Mouse (Mus musculus): ENCODE results near the gene Dus3l. TPM values are rescaled to one million over a fixed set of nuclear protein-coding genes. Genes with fewer than 3 reads are reported as not detected.

The Dus3l gene
- polyA plus RNA-seq (2015; fragmentation: Nextera tagmentation; extraction: Ambion mirVana), result 100.0 and 104 TPM in 2 replicates

DNA sequence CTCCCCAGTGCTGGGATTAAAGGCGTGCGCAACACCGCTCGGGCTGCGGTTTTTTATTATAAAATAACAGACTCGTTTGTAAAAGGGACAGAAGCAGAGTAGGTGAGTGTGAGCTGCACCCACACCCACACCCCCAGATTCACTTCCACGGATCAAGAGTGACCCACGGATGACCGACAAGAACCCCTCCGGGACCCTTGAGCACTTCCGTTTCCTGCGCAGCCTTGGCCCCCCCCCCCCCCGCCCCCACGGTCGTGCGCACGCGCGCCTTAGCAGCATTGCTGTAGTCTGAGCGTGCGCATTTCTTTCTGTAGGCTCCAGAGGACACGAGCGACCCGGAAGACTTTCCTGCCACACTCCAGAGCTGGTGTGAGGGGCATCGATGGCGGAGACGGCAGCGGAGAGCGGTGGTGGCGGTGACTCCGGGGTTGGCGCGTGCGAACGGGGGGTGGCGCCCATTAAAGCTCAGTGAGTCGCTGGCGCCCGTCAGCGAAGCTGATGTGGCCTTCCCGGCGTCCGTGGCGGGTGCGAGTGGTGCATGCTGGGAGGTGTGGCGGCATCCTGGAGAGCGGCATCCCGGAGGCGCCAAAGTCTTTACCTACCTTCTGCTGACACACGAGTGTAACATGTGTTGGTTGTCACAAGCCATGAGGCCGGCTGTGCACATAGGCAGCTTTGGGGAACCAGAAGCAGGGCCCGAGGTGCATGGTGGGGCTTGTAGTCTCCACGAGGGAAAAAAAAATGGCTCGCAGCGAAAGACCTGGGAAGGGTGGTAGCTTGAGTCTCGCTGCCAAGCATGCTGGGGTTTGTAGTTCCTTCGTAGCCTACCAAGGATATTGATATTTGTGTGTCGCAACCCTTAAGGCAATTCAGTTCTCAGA lies at the start of gene Dus3l:
Gene Dus3l (plus strand): TSS at position 284 of the 881 bp plus-strand sequence.
- Histone ChIP-seq H3K27ac (peak within 1 kb of the TSS; percentile 98), H3K4me2 (peak within 1 kb of the TSS; percentile 83), H3K36me3 (replicated peaks) (peaks cover 24% of the 10 kb centered on the region; the same call in 1 of the 2 replicates), H3K9ac (peak within 1 kb of the TSS; percentile 74), H3K4me1 (peaks cover 30% of the 10 kb centered on the region), H3K4me3 (peak within 1 kb of the TSS; percentile 81), H3K9me3 (no peaks in the 10 kb centered on the region), H3K27me3 (replicated peaks) (peaks cover 7% of the 10 kb centered on the region; the same call in 1 of the 2 replicates)
- 1% methylated on average over 53 of the region's 58 CpGs for WGBS
- ATAC-seq (replicated peaks), result peak; percentile 84

DNA sequence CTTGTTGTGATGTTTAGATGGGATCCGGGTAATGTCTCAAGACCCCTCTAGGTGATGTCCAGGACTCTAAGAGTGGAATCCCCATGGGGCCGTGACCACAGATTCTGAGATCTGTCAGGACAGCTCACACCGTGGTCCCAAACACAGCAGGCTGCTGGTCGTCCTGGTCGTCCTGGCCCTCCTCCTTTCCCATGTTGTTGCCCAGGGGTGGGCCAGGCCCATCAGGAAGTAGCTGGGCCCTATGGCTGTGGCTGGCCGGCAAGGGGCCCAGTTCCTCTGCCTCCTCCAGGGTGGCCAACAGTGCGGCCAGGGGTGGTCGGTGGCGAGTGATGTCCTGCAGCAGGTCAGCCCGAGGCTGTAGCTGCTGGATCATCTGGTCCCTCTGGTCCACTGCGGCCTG lies 49.2 kb upstream of the Dus3l start:
- Histone ChIP-seq H3K27me3 (replicated peaks) (no peaks in the 10 kb centered on the region), H3K9me3 (no peaks in the 10 kb centered on the region), H3K4me3 (peak overlapping the region; percentile 79), H3K4me2 (peak overlapping the region; percentile 84), H3K9ac (peak overlapping the region; percentile 87; the same call in 1 of the 2 replicates), H3K36me3 (replicated peaks) (peaks cover 13% of the 10 kb centered on the region), H3K4me1 (peaks cover 33% of the 10 kb centered on the region), H3K27ac (0 out of 2 replicates have a peak overlapping the region, but pooled peaks have one; percentile 91)
- 65% methylated on average over 11 of the region's 11 CpGs for WGBS
- no peak for ATAC-seq (replicated peaks)

DNA sequence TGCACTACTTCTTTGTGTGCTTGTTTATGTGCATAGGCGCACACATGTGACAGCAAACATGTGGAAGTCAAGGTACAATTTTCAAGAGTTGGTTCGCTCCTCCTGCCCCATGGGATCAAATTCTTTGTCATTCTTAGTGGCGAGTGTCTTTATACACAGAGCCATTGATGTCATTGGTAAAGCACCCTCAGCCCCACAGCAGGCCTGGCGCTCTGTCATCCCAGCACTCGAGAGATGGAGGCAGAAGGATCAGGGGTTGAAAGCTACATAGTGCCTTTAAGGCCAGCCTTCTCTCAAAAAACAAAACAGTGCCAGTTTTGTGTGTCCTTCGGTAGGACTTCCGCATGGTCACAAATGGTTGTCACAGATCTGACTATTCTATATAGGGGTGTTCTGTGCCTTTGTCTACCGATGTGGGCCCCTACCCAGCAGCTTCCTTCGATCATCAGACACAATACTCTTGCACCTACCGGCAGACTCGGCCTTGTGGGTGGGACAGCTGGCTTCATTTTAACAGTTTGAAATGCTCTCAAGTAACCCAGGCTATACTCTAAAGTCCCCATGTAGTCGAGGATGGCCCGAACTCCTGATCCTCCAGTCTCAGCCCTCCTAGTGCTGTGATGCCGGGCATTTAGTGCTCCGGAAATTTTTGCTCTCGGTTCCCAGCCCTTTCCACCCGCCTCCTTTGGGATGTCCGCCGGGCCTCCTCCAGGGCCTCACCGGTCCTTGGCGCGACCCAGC lies 48.5 kb upstream of the Dus3l start:
- peak overlapping the region; percentile 91 for H3K27ac ChIP-seq
- WGBS, result 26% methylated on average over 22 of the region's 22 CpGs
- H3K9me3 ChIP-seq, result no peaks in the 10 kb centered on the region
- peaks cover 8% of the 10 kb centered on the region; the same call in 1 of the 2 replicates for H3K36me3 ChIP-seq (replicated peaks)
- H3K4me3 ChIP-seq, result peak overlapping the region; percentile 79
- H3K27me3 ChIP-seq (replicated peaks), result no peaks in the 10 kb centered on the region
- peak overlapping the region; percentile 87 for H3K9ac ChIP-seq
- H3K4me2 ChIP-seq, result peak overlapping the region; percentile 84
- peak; percentile 2; the same call in 1 of the 2 replicates for ATAC-seq (replicated peaks)
- H3K4me1 ChIP-seq, result peaks cover 33% of the 10 kb centered on the region

DNA sequence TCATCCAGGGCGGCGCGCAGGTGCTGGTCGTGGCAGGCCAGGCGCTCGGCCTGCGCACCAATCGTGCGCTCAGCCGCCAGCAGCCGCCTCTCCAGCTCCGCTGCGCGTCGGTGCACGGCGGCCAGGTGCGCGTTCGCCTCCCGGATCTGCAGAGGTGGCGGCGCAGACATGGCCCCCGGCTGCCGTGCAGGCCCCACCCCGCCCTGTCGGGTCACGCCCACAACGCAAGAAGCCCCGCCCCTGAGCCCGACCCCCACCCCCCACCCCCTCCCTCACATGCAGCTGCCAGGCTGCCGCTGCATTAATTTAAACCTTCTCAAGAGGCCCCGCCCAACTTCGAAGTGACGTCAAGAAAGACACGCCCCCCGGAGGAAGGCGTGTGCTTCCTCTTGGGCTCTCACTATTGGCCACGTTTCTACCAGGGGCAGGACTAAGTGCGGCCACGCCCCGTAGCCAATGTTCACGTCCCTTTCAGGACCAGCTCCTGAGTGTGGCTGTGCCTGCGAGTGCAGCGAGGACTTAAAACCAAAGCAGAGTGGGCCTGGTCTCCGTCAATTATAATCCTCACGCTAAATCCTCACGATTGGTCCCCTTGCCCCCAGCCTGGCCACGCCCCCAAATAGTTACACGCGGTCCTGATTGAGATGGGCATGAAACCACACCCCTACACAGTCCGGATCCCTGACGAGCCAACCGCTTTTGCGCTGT lies 47.7 kb upstream of the Dus3l start:
- peak overlapping the region; percentile 91 for H3K27ac ChIP-seq
- H3K4me3 ChIP-seq, result peak overlapping the region; percentile 79
- H3K4me2 ChIP-seq, result peak overlapping the region; percentile 84
- H3K36me3 ChIP-seq (replicated peaks), result peaks cover 6% of the 10 kb centered on the region; the same call in 1 of the 2 replicates
- H3K9ac ChIP-seq, result peak overlapping the region; percentile 87
- H3K9me3 ChIP-seq, result no peaks in the 10 kb centered on the region
- H3K4me1 ChIP-seq, result peaks cover 33% of the 10 kb centered on the region
- ATAC-seq (replicated peaks), result peak; percentile 95
- no peaks in the 10 kb centered on the region for H3K27me3 ChIP-seq (replicated peaks)
- under 1% methylated on average over 52 of the region's 55 CpGs for whole genome bisulfite sequencing

DNA sequence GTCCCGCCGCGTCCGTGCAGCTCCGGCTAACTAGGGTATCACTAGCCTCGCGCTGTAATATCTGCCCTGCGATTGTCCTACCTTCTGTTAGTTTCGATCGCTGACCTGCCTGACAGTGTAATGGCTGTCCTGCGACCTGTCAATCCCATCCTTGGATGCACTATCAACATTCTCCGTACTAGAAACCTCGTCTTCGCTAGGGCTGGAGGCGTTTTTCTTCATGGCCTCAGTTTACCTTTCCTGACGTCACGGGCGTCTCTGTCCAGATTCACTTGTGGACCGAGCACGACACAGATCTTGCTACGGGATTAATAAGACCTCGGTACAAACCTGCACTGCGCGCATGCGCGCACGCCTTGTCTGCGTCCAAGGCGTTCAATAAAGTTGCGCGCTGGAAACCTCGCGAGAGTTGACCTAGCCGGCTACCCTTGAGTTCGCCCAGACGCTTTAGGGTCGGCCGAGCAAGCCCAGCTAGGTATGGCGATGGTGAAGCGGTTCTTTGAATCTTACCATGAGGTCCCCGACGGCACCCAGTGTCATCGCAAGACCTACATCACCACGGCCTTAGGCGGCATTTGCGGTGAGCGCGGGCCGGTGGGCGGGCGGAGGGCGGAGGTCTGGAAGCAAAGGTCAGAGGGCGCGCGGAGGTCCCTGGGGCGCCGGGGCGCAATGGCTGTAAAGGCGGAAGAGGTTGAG lies 47.0 kb upstream of the Dus3l start, which contains the start of the genes Ndufa11 and Vmac:
Gene Ndufa11 (plus strand): TSS at position 405 of the 696 bp plus-strand sequence.
Gene Vmac (minus strand): TSS at position 660 of the 696 bp plus-strand sequence.
- Histone ChIP-seq H3K9ac (peak within 1 kb of the TSS; percentile 92), H3K4me2 (peak within 1 kb of the TSS; percentile 84), H3K9me3 (no peaks in the 10 kb centered on the region), H3K4me3 (peak within 1 kb of the TSS; percentile 79), H3K27me3 (replicated peaks) (no peaks in the 10 kb centered on the region), H3K36me3 (replicated peaks) (peaks cover 11% of the 10 kb centered on the region; the same call in 1 of the 2 replicates), H3K27ac (peak within 1 kb of the TSS; percentile 91), H3K4me1 (peaks cover 33% of the 10 kb centered on the region)
- WGBS, result under 1% methylated on average over 59 of the region's 59 CpGs
- peak; percentile 81 for ATAC-seq (replicated peaks)

DNA sequence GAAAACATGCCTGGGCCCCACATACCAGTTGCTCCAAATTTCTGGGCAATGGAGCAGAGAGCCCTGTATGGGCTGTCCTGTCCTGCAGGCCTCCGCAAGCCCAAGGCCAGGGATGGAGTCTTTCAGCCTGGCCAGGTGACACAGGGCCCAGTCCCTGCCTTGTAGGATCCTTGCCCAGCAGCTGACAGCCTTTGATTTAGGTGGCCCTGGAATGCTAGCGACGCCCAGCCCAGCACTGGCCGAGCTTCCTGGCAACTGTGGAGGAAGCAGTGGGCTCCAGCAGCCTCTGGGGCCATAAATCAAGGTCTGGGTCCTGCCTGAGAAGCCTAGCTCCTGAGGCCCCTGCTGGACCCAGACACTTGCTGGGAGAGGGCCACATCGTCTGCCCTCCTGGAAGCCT lies 42.1 kb upstream of the Dus3l start:
- H3K27ac ChIP-seq, result no peak overlapping the region
- peaks cover 27% of the 10 kb centered on the region; the same call in 1 of the 2 replicates for H3K36me3 ChIP-seq (replicated peaks)
- H3K9me3 ChIP-seq, result no peaks in the 10 kb centered on the region
- no peak overlapping the region for H3K4me3 ChIP-seq
- H3K4me2 ChIP-seq, result no peak overlapping the region
- WGBS, result 96% methylated on average over 5 of the region's 5 CpGs
- ATAC-seq (replicated peaks), result no peak
- H3K27me3 ChIP-seq (replicated peaks), result no peaks in the 10 kb centered on the region
- peaks cover 21% of the 10 kb centered on the region for H3K4me1 ChIP-seq
- no peak overlapping the region for H3K9ac ChIP-seq

DNA sequence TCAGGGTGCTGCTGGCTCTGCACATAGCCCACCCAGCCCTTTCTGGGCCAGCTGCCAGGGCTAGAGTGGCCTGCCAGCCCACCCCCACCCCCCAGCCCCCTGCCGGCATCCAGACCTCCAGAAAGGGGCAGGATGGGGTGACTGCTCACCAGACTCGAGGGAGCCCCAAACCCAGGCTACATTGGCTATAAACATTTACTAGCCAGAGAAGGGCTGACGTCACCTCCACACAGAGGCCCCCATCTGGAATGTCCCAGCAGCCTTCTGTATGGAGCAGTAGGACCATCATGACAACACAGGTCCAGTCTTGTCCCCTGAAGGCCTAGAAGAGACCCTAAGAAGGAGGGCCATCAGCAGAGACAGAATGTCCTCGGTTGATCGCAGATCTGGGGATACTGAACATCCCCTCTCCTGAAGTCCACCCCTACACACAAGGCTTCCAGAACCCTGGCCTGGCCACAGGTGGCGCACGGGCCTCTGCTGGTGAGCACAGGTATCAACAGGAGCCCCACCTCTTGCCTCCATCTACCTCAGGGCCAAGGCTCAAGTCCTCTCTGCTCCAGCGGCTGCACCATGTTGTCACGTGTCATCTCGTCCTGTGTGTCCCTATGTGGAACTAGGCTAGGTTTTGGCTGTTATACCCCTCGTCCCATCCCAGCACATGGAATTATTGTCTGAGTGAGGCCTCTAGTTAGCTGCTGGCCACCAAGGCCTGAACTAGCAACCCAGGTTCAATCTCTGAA lies 41.0 kb upstream of the Dus3l start:
- Histone ChIP-seq H3K27ac (no peak overlapping the region), H3K4me3 (no peak overlapping the region), H3K4me1 (peaks cover 14% of the 10 kb centered on the region), H3K27me3 (replicated peaks) (no peaks in the 10 kb centered on the region), H3K36me3 (replicated peaks) (peaks cover 27% of the 10 kb centered on the region; the same call in 1 of the 2 replicates), H3K9ac (no peak overlapping the region), H3K4me2 (no peak overlapping the region), H3K9me3 (no peaks in the 10 kb centered on the region)
- WGBS, result 87% methylated on average over 11 of the region's 11 CpGs
- ATAC-seq (replicated peaks), result no peak

DNA sequence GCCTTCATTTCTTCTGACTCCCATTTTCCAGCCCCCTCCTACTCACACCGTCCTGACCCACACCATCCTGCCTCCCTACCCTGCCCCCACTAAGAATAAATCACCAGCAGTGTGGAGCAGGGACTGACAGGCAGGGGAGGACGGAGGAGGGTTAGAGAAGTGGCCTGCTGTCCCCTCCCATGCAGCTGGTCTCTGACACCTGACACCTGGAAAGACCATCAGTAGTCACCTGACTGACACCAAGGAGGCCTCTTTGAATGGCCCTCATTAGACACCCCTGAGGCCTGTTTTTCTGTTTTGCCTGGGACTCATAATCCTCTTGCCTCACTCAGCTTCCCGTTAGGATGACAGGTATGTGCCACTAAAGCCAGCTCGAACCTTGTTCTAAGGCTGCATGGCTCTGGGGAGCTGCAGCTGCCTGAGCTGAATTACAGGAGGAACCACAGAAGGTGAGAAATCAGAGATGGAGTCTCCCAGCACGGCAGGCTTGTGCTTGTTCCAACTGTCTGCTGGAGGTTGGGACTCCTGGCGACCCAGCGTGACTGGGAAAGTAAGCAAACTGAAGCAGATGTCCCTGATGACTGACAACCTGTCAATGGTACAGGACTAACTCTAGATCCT lies 37.4 kb upstream of the Dus3l start:
- no peaks in the 10 kb centered on the region for H3K27me3 ChIP-seq (replicated peaks)
- H3K4me1 ChIP-seq, result no peaks in the 10 kb centered on the region
- WGBS, result 12% methylated on average over 7 of the region's 7 CpGs
- H3K36me3 ChIP-seq (replicated peaks), result peaks cover 20% of the 10 kb centered on the region; the same call in 1 of the 2 replicates
- no peak overlapping the region for H3K27ac ChIP-seq
- no peak overlapping the region for H3K4me3 ChIP-seq
- no peak overlapping the region for H3K9ac ChIP-seq
- no peaks in the 10 kb centered on the region for H3K9me3 ChIP-seq
- 0 out of 2 replicates have a peak, but pooled peaks have one; percentile 27 for ATAC-seq (replicated peaks)
- H3K4me2 ChIP-seq, result no peak overlapping the region

DNA sequence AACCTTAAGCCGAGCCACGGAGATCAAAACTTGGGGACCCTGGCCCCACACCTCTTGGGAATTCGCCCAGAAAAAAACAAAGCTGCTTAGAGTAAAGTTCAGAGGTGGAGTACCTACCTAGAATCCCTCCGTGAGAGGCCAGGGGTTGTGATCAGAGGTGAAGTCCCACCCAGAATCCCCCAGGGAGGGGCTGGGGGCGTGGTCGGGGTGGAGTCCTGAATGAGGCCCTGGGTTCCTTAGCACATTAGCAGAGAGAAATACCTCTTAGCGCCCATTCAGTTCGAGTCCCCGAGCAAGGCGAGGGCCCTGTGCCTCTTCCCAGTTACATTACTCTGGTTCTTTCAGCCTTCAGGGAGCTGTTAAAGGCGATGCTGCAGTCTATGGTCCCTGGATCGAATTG lies 36.9 kb upstream of the Dus3l start:
- Histone ChIP-seq H3K4me1 (no peaks in the 10 kb centered on the region), H3K27me3 (replicated peaks) (no peaks in the 10 kb centered on the region)
- ATAC-seq (replicated peaks), result no peak

DNA sequence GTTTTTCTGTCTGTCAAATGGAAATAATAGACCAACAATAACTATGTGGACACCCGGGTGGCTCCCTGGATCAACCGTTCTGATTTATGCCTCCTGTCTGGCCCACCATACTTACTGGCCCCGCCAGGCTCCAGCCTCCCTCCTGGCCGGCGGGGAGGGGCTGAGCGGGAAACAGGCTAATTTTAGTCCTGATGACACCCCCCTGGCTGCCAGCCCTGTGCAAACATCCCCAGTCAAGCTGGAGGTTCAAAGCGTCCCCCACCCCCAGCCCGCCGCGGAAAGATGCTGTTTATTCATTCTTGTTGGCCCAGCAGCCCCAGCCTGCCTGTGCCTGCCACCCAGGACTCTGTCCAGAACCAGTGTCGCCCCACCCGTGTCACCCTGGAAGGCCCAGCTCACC lies 36.4 kb upstream of the Dus3l start:
- 48% methylated on average over 12 of the region's 12 CpGs for WGBS
- no peak overlapping the region for H3K4me2 ChIP-seq
- H3K9ac ChIP-seq, result no peak overlapping the region
- no peak for ATAC-seq (replicated peaks)
- no peaks in the 10 kb centered on the region for H3K4me1 ChIP-seq
- H3K27ac ChIP-seq, result no peak overlapping the region
- no peak overlapping the region for H3K4me3 ChIP-seq
- H3K27me3 ChIP-seq (replicated peaks), result no peaks in the 10 kb centered on the region
- 0 out of 2 replicates have a peak, but pooled peaks cover 10% of the 10 kb centered on the region for H3K36me3 ChIP-seq (replicated peaks)
- H3K9me3 ChIP-seq, result no peaks in the 10 kb centered on the region

More for the DNA sequence above, 36.9 kb upstream of the Dus3l start:
- H3K4me3 ChIP-seq, result no peak overlapping the region
- no peak overlapping the region for H3K4me2 ChIP-seq
- WGBS, result 12% methylated on average over 12 of the region's 12 CpGs
- H3K9ac ChIP-seq, result no peak overlapping the region
- no peaks in the 10 kb centered on the region for H3K9me3 ChIP-seq
- H3K36me3 ChIP-seq (replicated peaks), result peaks cover 15% of the 10 kb centered on the region; the same call in 1 of the 2 replicates
- H3K27ac ChIP-seq, result no peak overlapping the region

Data from midbrain, embryonic 15.5 days (tissue).